Mouse (Mus musculus) left cerebral cortex, postnatal 25 days (tissue): Measurements from ENCODE around the gene Rcc2. TPM values are rescaled to one million over a fixed set of nuclear protein-coding genes. Genes with fewer than 3 reads are reported as not detected.

Experiments
- DNase-seq, 2 experiments: peaks; one replicate each; pipeline ENCODE4 v3.0.0; 2022; ENCODE audit warnings: low spot score in 2 of 2, mixed read lengths in 1 of 2
- intact Hi-C: fragments of 180-260 bp; cut with DNase I; formaldehyde crosslinking; loops from one replicate; pipeline ENCODE4 v1.15.1; 2025
- microRNA-seq, 2 experiments: library from miRNA; unstranded; fragments of <30 nt; microRNA quantifications; one replicate each; pipeline ENCODE4 v1.2.0; 2022
- total RNA-seq, 2 experiments: library from RNA; stranded (reverse); gene quantifications; 2 replicates each; pipeline ENCODE4 v1.2.3; 2021

The Rcc2 gene
- total RNA-seq, 2 experiments from 2014 or later: 80.4 to 84.3 TPM

- DNase-seq: no peak
- intact Hi-C loops: no loop called here
Measured at GRCm38 (mm10) chr4:140732871-140733270, 32.5 kb downstream of the Rcc2 start.

- intact Hi-C loops: no loop called here
- DNase-seq: no peak
Measured at GRCm38 (mm10) chr4:140740655-140741054, 40.3 kb downstream of the Rcc2 start.

- DNase-seq: peak in 1 of 2 experiments; percentile 56
- intact Hi-C loops: no loop called here
Measured at GRCm38 (mm10) chr4:140741401-140741800, 41.1 kb downstream of the Rcc2 start.

- no peak for DNase-seq
- intact Hi-C loops: no loop called here
Measured at GRCm38 (mm10) chr4:140742543-140742942, 42.2 kb downstream of the Rcc2 start, which contains the start of gene Padi6. TSS of gene Padi6 (minus strand) at chr4:140742643.

GRCm38 (mm10) chr4:140743086-140743485 lies 42.7 kb downstream of the Rcc2 start:
- DNase-seq: peak in 1 of 2 experiments; percentile 28
- intact Hi-C loops: no loop called here

GRCm38 (mm10) chr4:140744654-140745053 lies 44.3 kb downstream of the Rcc2 start:
- DNase-seq: peak; percentile 48 to 66
- intact Hi-C loops: loop anchor here (2.0 kb wide), 2 partner anchors 20 to 64 kb away; no protein-coding TSS in a partner anchor

- intact Hi-C loops: no loop called here
- DNase-seq: no peak
Measured at GRCm38 (mm10) chr4:140747978-140748377, 47.6 kb downstream of the Rcc2 start.

- intact Hi-C loops: no loop called here
- no peak for DNase-seq
Measured at GRCm38 (mm10) chr4:140750328-140750727, 50.0 kb downstream of the Rcc2 start.

- no peak for DNase-seq
- intact Hi-C loops: no loop called here
Measured at GRCm38 (mm10) chr4:140753366-140753765, 53.0 kb downstream of the Rcc2 start.

- DNase-seq: no peak
- intact Hi-C loops: no loop called here
Measured at GRCm38 (mm10) chr4:140755811-140756210, 55.5 kb downstream of the Rcc2 start.

- no peak for DNase-seq
- intact Hi-C loops: loop anchor here (5.0 kb wide), 1 partner anchor 196 kb away; no protein-coding TSS in a partner anchor
Measured at GRCm38 (mm10) chr4:140761601-140762000, 61.3 kb downstream of the Rcc2 start.

- intact Hi-C loops: loop anchor here (5.0 kb wide), 1 partner anchor 194 kb away; no protein-coding TSS in a partner anchor
- DNase-seq: peak in 1 of 2 experiments; percentile 11
Measured at GRCm38 (mm10) chr4:140763158-140763557, 62.8 kb downstream of the Rcc2 start.

GRCm38 (mm10) chr4:140765936-140766335 lies 65.6 kb downstream of the Rcc2 start:
- intact Hi-C loops: no loop called here
- no peak for DNase-seq

GRCm38 (mm10) chr4:140768973-140769372 lies 68.6 kb downstream of the Rcc2 start:
- no peak for DNase-seq
- intact Hi-C loops: no loop called here

- intact Hi-C loops: no loop called here
- no peak for DNase-seq
Measured at GRCm38 (mm10) chr4:140770433-140770832, 70.1 kb downstream of the Rcc2 start.

- DNase-seq: no peak
- intact Hi-C loops: no loop called here
Measured at GRCm38 (mm10) chr4:140771091-140771490, 70.8 kb downstream of the Rcc2 start.

Small RNAs within 50 kb of the gene (microRNA-seq; reads per million reads assigned to microRNA genes)
- gene Gm23045 (0 reads per million in 2 experiments), gene Gm25951 (0 reads per million in 2 experiments)

Other genes starting within 250 kb of the Rcc2 start
- 10 to 100 TPM; 53.2 to 57.9 TPM for gene Arhgef10l, start 34.5 kb upstream of the Rcc2 start, total RNA-seq
- gene Padi6, start 42.1 kb downstream of the Rcc2 start, total RNA-seq: under 1 TPM; 0.32 to 0.44 TPM
- not detected for gene Padi4, start 73.7 kb downstream of the Rcc2 start, total RNA-seq
- gene Padi3, start 110.1 kb downstream of the Rcc2 start, total RNA-seq: not detected
- gene Padi1, start 145.2 kb downstream of the Rcc2 start, total RNA-seq: not detected
- 10 to 100 TPM in 1 of 2 experiments, 1 to 10 TPM in 1; 9.5 to 12.1 TPM for gene Padi2, start 205.8 kb downstream of the Rcc2 start, total RNA-seq